Mouse (Mus musculus): Measurements from ENCODE around the gene Rev3l. TPM values are rescaled to one million over a fixed set of nuclear protein-coding genes. Genes with fewer than 3 reads are reported as not detected.

Rev3l gene
- 8.9 TPM for polyA plus RNA-seq (2014; fragmentation: Illumina TruSeq; extraction: RNeasy Lipid Tissue Mini Kit (QIAGEN cat#74804); ENCODE audit: low read depth, low replicate concordance)

GRCm38 (mm10) chr10:39731736-39732265, at the start of gene Rev3l:
TSS of gene Rev3l (plus strand) at chr10:39732118.

GRCm38 (mm10) chr10:39898874-39899371, 167.0 kb downstream of the Rev3l start, which contains the start of gene Mfsd4b4:
TSS of gene Mfsd4b4 (minus strand) at chr10:39899238.

Other genes with a start within 250 kb of the Rev3l start
- 6.5 TPM for gene Traf3ip2, start 119.2 kb upstream of the Rev3l start, polyA plus RNA-seq (2014; fragmentation: Illumina TruSeq; extraction: RNeasy Lipid Tissue Mini Kit (QIAGEN cat#74804); ENCODE audit: low read depth, low replicate concordance)
- 4.0 TPM for gene Mfsd4b4, start 167.1 kb downstream of the Rev3l start, polyA plus RNA-seq (2014; fragmentation: Illumina TruSeq; extraction: RNeasy Lipid Tissue Mini Kit (QIAGEN cat#74804); ENCODE audit: low read depth, low replicate concordance)
- gene Mfsd4b2, start 194.8 kb downstream of the Rev3l start, polyA plus RNA-seq (2014; fragmentation: Illumina TruSeq; extraction: RNeasy Lipid Tissue Mini Kit (QIAGEN cat#74804); ENCODE audit: low read depth, low replicate concordance), result not detected
- 6.9 TPM for gene Mfsd4b3, start 228.0 kb downstream of the Rev3l start, polyA plus RNA-seq (2014; fragmentation: Illumina TruSeq; extraction: RNeasy Lipid Tissue Mini Kit (QIAGEN cat#74804); ENCODE audit: low read depth, low replicate concordance)

Measured in heart, adult 10 weeks (tissue).